ENCODE assay signal across 13 mouse cellular contexts in genomic region chr11:66912531-66913458, GRCm38 (mm10). TPM values are rescaled to one million over a fixed set of nuclear protein-coding genes. Genes with fewer than 3 reads are reported as not detected.
DNase-seq lines count a peak whose midpoint lies in the region; ATAC-seq and TF ChIP-seq lines count a peak whose summit lies in the region.
"Had no signal": no experiment of that assay in that cellular context is flagged by ENCODE, and none has a peak within 500 bp of the region (broad histone marks: within the 10 kb centered on the region; RNA-seq: fewer than 3 reads in every experiment).

No protein-coding gene starts in this region.

- no peaks in the 10 kb centered on the region for H3K27me3 ChIP-seq in lung, embryonic 14.5 days (ENCODE audit: insufficient read depth, low read length)
- H3K27me3 ChIP-seq in embryonic facial prominence, embryonic 14.5 days (replicated peaks; ENCODE audit: control insufficient read depth, insufficient read depth, low read length) = no peaks in the 10 kb centered on the region
- no peaks in the 10 kb centered on the region for H3K27me3 ChIP-seq in intestine, embryonic 14.5 days (replicated peaks; ENCODE audit: control insufficient read depth, insufficient read depth, low read length)
- no peaks in the 10 kb centered on the region for H3K27me3 ChIP-seq in stomach, embryonic 14.5 days (ENCODE audit: control insufficient read depth, insufficient read depth, low read length)
- H3K27me3 ChIP-seq in midbrain, embryonic 15.5 days (replicated peaks) = no peaks in the 10 kb centered on the region

- H3K9ac ChIP-seq in lung, embryonic 14.5 days = no peak overlapping the region
- H3K9ac ChIP-seq in embryonic facial prominence, embryonic 14.5 days (ENCODE audit: low read depth, low read length) = no peak overlapping the region
- no peak overlapping the region for H3K9ac ChIP-seq in intestine, embryonic 14.5 days (ENCODE audit: low read length)
- no peak overlapping the region for H3K9ac ChIP-seq in stomach, embryonic 14.5 days (replicated peaks; ENCODE audit: low read depth, low read length)
- no peak overlapping the region for H3K9ac ChIP-seq in midbrain, embryonic 15.5 days
- H3K9ac ChIP-seq: forebrain, postnatal 0 days had no signal

- no peaks in the 10 kb centered on the region for H3K9me3 ChIP-seq in lung, embryonic 14.5 days (ENCODE audit: low read depth, low read length)
- H3K9me3 ChIP-seq in embryonic facial prominence, embryonic 14.5 days (ENCODE audit: control insufficient read depth, low read length) = no peaks in the 10 kb centered on the region
- no peaks in the 10 kb centered on the region for H3K9me3 ChIP-seq in intestine, embryonic 14.5 days (ENCODE audit: control insufficient read depth, low read length)
- H3K9me3 ChIP-seq in stomach, embryonic 14.5 days (ENCODE audit: control insufficient read depth, low read depth, low read length) = no peaks in the 10 kb centered on the region
- no peaks in the 10 kb centered on the region for H3K9me3 ChIP-seq in midbrain, embryonic 15.5 days
- H3K9me3 ChIP-seq: megakaryocyte, embryonic 14.5 days had no signal

- H3K27ac ChIP-seq in lung, embryonic 14.5 days (ENCODE audit: low read depth) = 0 out of 2 replicates have a peak overlapping the region, but pooled peaks have one; percentile 2
- no peak overlapping the region for H3K27ac ChIP-seq in embryonic facial prominence, embryonic 14.5 days (replicated peaks; ENCODE audit: low read depth, low read length)
- H3K27ac ChIP-seq in intestine, embryonic 14.5 days (ENCODE audit: low read depth) = no peak overlapping the region
- H3K27ac ChIP-seq in stomach, embryonic 14.5 days (ENCODE audit: low read length) = no peak overlapping the region
- H3K27ac ChIP-seq in midbrain, embryonic 15.5 days = no peak overlapping the region

- no peak for TF ChIP-seq CTCF in lung, embryonic 14.5 days (IDR thresholded peaks at IDR 0.05; ENCODE audit: low read depth)
- TF ChIP-seq CTCF in lung, adult 2 months (IDR thresholded peaks at IDR 0.05; ENCODE audit: insufficient read depth, low read length) = no peak

- peak overlapping the region; percentile 3; the same call in 1 of the 2 replicates for H3K4me2 ChIP-seq in lung, embryonic 14.5 days
- no peak overlapping the region for H3K4me2 ChIP-seq in embryonic facial prominence, embryonic 14.5 days (ENCODE audit: low read depth, low read length)
- H3K4me2 ChIP-seq in intestine, embryonic 14.5 days (ENCODE audit: low read length) = no peak overlapping the region
- no peak overlapping the region; the same call in 1 of the 2 replicates for H3K4me2 ChIP-seq in stomach, embryonic 14.5 days (replicated peaks; ENCODE audit: low read depth, low read length)
- H3K4me2 ChIP-seq in midbrain, embryonic 15.5 days = no peak overlapping the region

- peak; percentile 30 for DNase-seq in lung, embryonic 14.5 days
- DNase-seq in lung, adult 2 months = no peak
- peak; percentile 33 for DNase-seq in embryonic facial prominence, embryonic 14.5 days (ENCODE audit: low spot score)
- no peak for DNase-seq in intestine, embryonic 14.5 days (ENCODE audit: low spot score)
- no peak for DNase-seq in cerebellum, adult 11-12 months
- DNase-seq: cerebellum, adult 9-10 months; forebrain, postnatal 0 days; kidney, adult 18-20 months had no signal

- H3K4me1 ChIP-seq in lung, embryonic 14.5 days (ENCODE audit: insufficient read depth) = no peaks in the 10 kb centered on the region
- no peaks in the 10 kb centered on the region for H3K4me1 ChIP-seq in lung, adult 2 months (ENCODE audit: control insufficient read depth, insufficient read depth, low read length)
- 0 out of 2 replicates have a peak, but pooled peaks cover 2% of the 10 kb centered on the region for H3K4me1 ChIP-seq in embryonic facial prominence, embryonic 14.5 days (ENCODE audit: control insufficient read depth, insufficient read depth, low read length)
- H3K4me1 ChIP-seq in intestine, embryonic 14.5 days (replicated peaks; ENCODE audit: control insufficient read depth, insufficient read depth, low read length) = no peaks in the 10 kb centered on the region; the same call in 1 of the 2 replicates
- H3K4me1 ChIP-seq in stomach, embryonic 14.5 days (ENCODE audit: control insufficient read depth, insufficient read depth, low read length) = 0 out of 2 replicates have a peak, but pooled peaks cover 4% of the 10 kb centered on the region
- H3K4me1 ChIP-seq in midbrain, embryonic 15.5 days = no peaks in the 10 kb centered on the region

- peak; percentile 31 for ATAC-seq in lung, embryonic 14.5 days (ENCODE audit: insufficient read depth)
- ATAC-seq in embryonic facial prominence, embryonic 14.5 days (ENCODE audit: low read depth) = peak; percentile 67
- ATAC-seq in intestine, embryonic 14.5 days (replicated peaks; ENCODE audit: low FRiP score, low TSS enrichment, low read depth) = peak; percentile 68; the same call in 1 of the 2 replicates
- peak; percentile 73 for ATAC-seq in stomach, embryonic 14.5 days (ENCODE audit: insufficient number of reproducible peaks, insufficient read depth, low FRiP score, low read depth)
- no peak; the same call in 1 of the 2 replicates for ATAC-seq in erythroid progenitor cell, adult 5-6 weeks (replicated peaks; ENCODE audit: low FRiP score, poor library complexity, severe bottlenecking)
- no peak for ATAC-seq in midbrain, embryonic 15.5 days (replicated peaks)
- ATAC-seq: forebrain, postnatal 0 days had no signal

- H3K4me3 ChIP-seq in lung, embryonic 14.5 days (ENCODE audit: low read depth, low read length) = no peak overlapping the region
- H3K4me3 ChIP-seq in lung, adult 2 months (replicated peaks; ENCODE audit: extremely low read depth, low read depth, low read length) = no peak overlapping the region
- no peak overlapping the region for H3K4me3 ChIP-seq in embryonic facial prominence, embryonic 14.5 days (ENCODE audit: low read depth, low read length)
- no peak overlapping the region for H3K4me3 ChIP-seq in intestine, embryonic 14.5 days (ENCODE audit: low read depth, low read length)
- H3K4me3 ChIP-seq in stomach, embryonic 14.5 days (ENCODE audit: low read depth, low read length) = no peak overlapping the region
- H3K4me3 ChIP-seq in midbrain, embryonic 15.5 days = no peak overlapping the region
- H3K4me3 ChIP-seq: megakaryocyte, embryonic 14.5 days had no signal

- no peak for TF ChIP-seq POLR2A in lung, adult 2 months (IDR thresholded peaks at IDR 0.05; ENCODE audit: borderline replicate concordance, extremely low read depth, low read depth, low read length)

- H3K36me3 ChIP-seq in lung, embryonic 14.5 days (ENCODE audit: insufficient read depth) = no peaks in the 10 kb centered on the region
- H3K36me3 ChIP-seq in embryonic facial prominence, embryonic 14.5 days (ENCODE audit: control insufficient read depth, insufficient read depth, low read length) = no peaks in the 10 kb centered on the region
- no peaks in the 10 kb centered on the region for H3K36me3 ChIP-seq in intestine, embryonic 14.5 days (ENCODE audit: control insufficient read depth, insufficient read depth, low read length)
- H3K36me3 ChIP-seq in stomach, embryonic 14.5 days (ENCODE audit: control insufficient read depth, insufficient read depth, low read length) = no peaks in the 10 kb centered on the region
- H3K36me3 ChIP-seq in midbrain, embryonic 15.5 days (replicated peaks) = no peaks in the 10 kb centered on the region
- H3K36me3 ChIP-seq: G1E had no signal

- 32% methylated on average over 17 of the region's 17 CpGs for WGBS in lung, embryonic 14.5 days
- 40% methylated on average over 17 of the region's 17 CpGs for WGBS in lung, adult 2 months
- whole genome bisulfite sequencing in embryonic facial prominence, embryonic 14.5 days = 48% methylated on average over 17 of the region's 17 CpGs
- WGBS in intestine, embryonic 14.5 days = 50% methylated on average over 17 of the region's 17 CpGs
- WGBS in stomach, embryonic 14.5 days = 45% methylated on average over 17 of the region's 17 CpGs
- WGBS in midbrain, embryonic 15.5 days = 59% methylated on average over 17 of the region's 17 CpGs

RNA-seq across cellular contexts. Expression of gene Pirt, which starts 1.0 kb away (rescaled TPM):
- 0.29 and 0.55 TPM in 2 replicates for polyA plus RNA-seq in lung, embryonic 14.5 days (2014; fragmentation: Nextera tagmentation; extraction: Ambion mirVana)
- 0.07 and 0.10 TPM in 2 replicates for polyA plus RNA-seq in lung, adult 2 months (2012; rRNA removed)
- 5.7 and 7.0 TPM in 2 replicates for polyA plus RNA-seq in embryonic facial prominence, embryonic 14.5 days (2014; fragmentation: Nextera tagmentation; extraction: Ambion mirVana)
- polyA plus RNA-seq in intestine, embryonic 14.5 days (2014; fragmentation: Nextera tagmentation; extraction: Ambion mirVana) = 5.6 and 6.0 TPM in 2 replicates
- polyA plus RNA-seq in stomach, embryonic 14.5 days (2014; fragmentation: Nextera tagmentation; extraction: Ambion mirVana) = 4.5 and 6.4 TPM in 2 replicates
- not detected in 2 replicates for total RNA-seq in erythroid progenitor cell, adult 5-6 weeks (2015; ENCODE audit: low replicate concordance)
- not detected in 2 replicates for total RNA-seq in erythroid progenitor cell, adult 5-6 weeks (2017; ENCODE audit: low replicate concordance)
- 0.83 and 1.1 TPM in 2 replicates for polyA plus RNA-seq in midbrain, embryonic 15.5 days (2015; fragmentation: Nextera tagmentation; extraction: Ambion mirVana)
- polyA plus RNA-seq: G1E had no signal

RNA-seq across cellular contexts. Expression of gene Tmem238l, which starts 43.6 kb away (rescaled TPM):
- not detected in 2 replicates for polyA plus RNA-seq in lung, embryonic 14.5 days (2014; fragmentation: Nextera tagmentation; extraction: Ambion mirVana)
- polyA plus RNA-seq in lung, adult 2 months (2012; rRNA removed) = 0.14 and 0.27 TPM in 2 replicates
- not detected in 2 replicates for polyA plus RNA-seq in embryonic facial prominence, embryonic 14.5 days (2014; fragmentation: Nextera tagmentation; extraction: Ambion mirVana)
- 0.67 and 0.68 TPM in 2 replicates for polyA plus RNA-seq in intestine, embryonic 14.5 days (2014; fragmentation: Nextera tagmentation; extraction: Ambion mirVana)
- polyA plus RNA-seq in stomach, embryonic 14.5 days (2014; fragmentation: Nextera tagmentation; extraction: Ambion mirVana) = 0.45 and 0.55 TPM in 2 replicates
- total RNA-seq in erythroid progenitor cell, adult 5-6 weeks (2015; ENCODE audit: low replicate concordance) = not detected in 2 replicates
- not detected in 2 replicates for total RNA-seq in erythroid progenitor cell, adult 5-6 weeks (2017; ENCODE audit: low replicate concordance)
- polyA plus RNA-seq in midbrain, embryonic 15.5 days (2015; fragmentation: Nextera tagmentation; extraction: Ambion mirVana) = not detected in 2 replicates
- total RNA-seq: forebrain, postnatal 0 days; G1E had no signal
- polyA plus RNA-seq: forebrain, postnatal 0 days; G1E had no signal

Comparison
In these comparisons a context has a peak if more than half of its experiments do, and no peak if none do; other contexts are left out.
1. DNase-seq: peak in lung, embryonic 14.5 days (single experiment) and embryonic facial prominence, embryonic 14.5 days (single experiment); none in lung, adult 2 months (single experiment), intestine, embryonic 14.5 days (single experiment) and cerebellum, adult 11-12 months (single experiment).
2. ATAC-seq: peak in lung, embryonic 14.5 days (single experiment), embryonic facial prominence, embryonic 14.5 days (single experiment), intestine, embryonic 14.5 days (single experiment) and stomach, embryonic 14.5 days (single experiment); none in erythroid progenitor cell, adult 5-6 weeks (single experiment) and midbrain, embryonic 15.5 days (single experiment).